Mouse (Mus musculus) stomach, postnatal 0 days (tissue): ENCODE data around the gene Mtg1.

ENCODE experiments used
- CTCF ChIP-seq: IDR thresholded peaks from 2 replicates; pipeline ENCODE4 v1.5.1; 2016; ENCODE audit warnings: antibody characterized with exemption, low read depth, mild to moderate bottlenecking, moderate library complexity
- EP300 ChIP-seq: optimal IDR thresholded peaks from 2 replicates; pipeline ENCODE3; 2016; ENCODE audit warnings: antibody characterized with exemption

GRCm38 (mm10) chr7:140124382-140124781 is 13.0 kb upstream of the Mtg1 start:
- TF ChIP-seq CTCF (no peak), EP300 (no peak)
